Mouse (Mus musculus) mature B cell (primary cell): ENCODE measurements at regions not wholly inside any gene's neighbourhood (a gene's known extent, or its start where the extent isn't known, plus 50 kb on each side); places are given as distances from the start of the nearest gene placed in this dataset.

Experiments used
- in situ Hi-C: fragments of 300-500 bp; cut with MboI; formaldehyde crosslinking; loops from 2 replicates; pipeline ENCODE4 v1.14.3; 2019

GRCm38 (mm10) chr6:100143586-100144301, 143.5 kb downstream of the Rybp start:
- in situ Hi-C loops, result no loop called here

DNA sequence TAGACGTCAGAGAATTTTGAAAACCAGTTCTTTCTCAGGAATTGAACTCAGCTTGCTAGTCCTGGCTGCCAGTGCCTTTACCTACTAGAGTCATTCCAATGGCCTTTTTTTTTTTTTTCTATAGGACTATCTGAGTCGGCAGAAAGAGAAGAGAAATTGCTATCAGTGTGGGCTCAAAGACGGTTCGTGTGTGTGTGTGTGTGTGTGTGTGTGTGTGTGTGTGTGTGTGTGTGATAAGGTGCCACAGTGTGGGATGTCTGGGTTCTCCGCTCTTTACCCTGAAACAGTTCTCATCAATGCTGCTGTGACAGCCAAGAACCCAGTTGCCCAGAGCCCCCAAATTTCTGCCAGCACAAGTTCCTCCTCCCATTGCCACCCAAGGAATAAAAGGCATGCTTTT, 146.1 kb downstream of the Rybp start:
- in situ Hi-C loops, result no loop called here

DNA sequence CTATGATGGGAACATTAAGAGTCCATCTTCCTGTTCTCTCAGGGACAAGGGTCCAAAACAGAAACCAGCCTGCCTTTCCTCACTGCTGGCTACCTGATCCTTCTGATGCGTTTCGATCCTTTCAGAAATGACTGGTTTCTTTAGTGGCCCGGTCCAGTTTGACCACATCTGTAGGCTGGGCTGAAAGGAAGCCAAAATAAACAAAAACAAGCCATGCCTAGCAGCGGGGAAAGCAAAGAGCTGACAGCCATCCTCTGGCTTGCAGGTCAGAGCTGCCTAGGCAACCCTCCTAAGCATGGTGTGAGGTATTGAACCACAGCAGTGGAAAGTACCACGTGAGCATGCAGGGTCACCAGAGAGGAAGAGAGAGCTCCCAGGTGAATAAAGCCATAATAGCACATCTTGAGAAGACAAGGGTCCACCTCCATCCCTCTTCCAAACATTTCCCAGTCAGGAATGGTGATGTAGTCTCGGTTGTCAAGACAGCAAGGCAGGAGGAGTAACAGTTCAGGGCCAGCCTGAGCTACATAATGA, 146.6 kb downstream of the Rybp start:
- in situ Hi-C loops, result no loop called here

GRCm38 (mm10) chr6:100139809-100140208, 147.5 kb downstream of the Rybp start:
- in situ Hi-C loops, result no loop called here

- in situ Hi-C loops, result no loop called here
These were observed 148.6 kb downstream of the Rybp start for GRCm38 (mm10) chr6:100138659-100139058.

GRCm38 (mm10) chr6:100135177-100135576, 152.1 kb downstream of the Rybp start:
- in situ Hi-C loops, result no loop called here

DNA sequence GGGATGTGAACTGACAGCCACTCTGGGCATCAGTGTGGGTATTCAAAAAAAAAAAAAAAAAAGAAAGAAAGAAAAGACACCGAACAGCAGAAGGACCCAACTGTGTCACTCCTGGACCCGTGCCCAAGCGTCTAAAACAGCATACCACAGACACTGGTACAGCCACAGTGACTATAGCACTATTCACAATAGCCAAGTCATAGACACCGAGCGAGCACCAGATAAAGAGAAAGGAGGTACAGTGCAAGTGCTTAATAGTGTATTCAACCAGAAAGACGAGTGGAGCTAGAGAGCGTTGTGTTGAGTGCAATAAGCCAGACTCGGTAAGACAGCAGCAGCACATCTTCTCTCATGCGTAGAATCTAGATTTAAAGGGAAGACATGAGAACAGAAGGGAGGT, 153.3 kb downstream of the Rybp start:
- in situ Hi-C loops, result no loop called here

GRCm38 (mm10) chr6:100132916-100133600, 154.2 kb downstream of the Rybp start:
- in situ Hi-C loops, result no loop called here

- in situ Hi-C loops, result no loop called here
These were observed 159.8 kb downstream of the Rybp start for GRCm38 (mm10) chr6:100127221-100128143.

DNA sequence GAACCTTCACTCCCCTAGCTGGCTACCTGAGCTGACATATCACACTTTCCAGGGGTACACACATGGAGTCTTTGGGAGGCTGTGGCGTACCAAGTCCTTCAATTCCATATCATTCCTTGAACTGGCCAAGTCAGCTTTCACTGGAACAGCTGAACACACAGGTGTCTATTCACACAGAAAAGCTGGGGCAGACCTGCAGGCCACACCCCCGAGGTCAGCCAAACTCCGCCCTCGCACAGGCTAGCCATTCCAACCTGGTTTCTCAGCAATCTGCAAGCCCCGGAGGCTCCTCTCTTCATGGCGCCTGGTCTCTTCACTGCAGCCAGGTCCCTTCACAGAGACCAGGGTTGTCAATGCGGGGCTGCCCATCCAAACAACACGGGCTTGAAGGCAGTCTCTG, 160.5 kb downstream of the Rybp start:
- in situ Hi-C loops, result no loop called here

- in situ Hi-C loops, result no loop called here
These were observed 161.0 kb downstream of the Rybp start for GRCm38 (mm10) chr6:100126326-100126725.

GRCm38 (mm10) chr6:100121240-100121639, 166.0 kb downstream of the Rybp start:
- in situ Hi-C loops, result no loop called here

GRCm38 (mm10) chr6:100120017-100120944, 167.0 kb downstream of the Rybp start:
- in situ Hi-C loops, result no loop called here

DNA sequence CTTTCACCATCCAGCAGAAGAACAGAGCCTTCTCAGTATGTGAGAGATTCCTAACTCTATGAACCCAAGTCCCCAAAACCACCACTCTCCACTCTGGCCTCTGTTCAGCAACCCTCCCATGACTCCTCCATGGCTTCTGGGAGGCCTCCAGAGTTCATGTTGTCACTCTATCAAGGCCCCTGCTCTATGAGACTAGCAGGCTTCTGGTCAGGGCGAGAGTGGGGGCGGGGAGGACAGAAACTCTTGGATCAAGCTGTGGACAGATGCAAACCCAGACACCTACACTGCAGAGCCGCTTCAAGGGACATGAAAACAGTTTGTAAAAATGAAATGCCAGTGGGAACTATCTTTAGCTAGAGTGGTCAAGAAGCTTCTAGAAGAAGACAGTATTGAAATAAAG, 170.2 kb downstream of the Rybp start:
- in situ Hi-C loops, result no loop called here

DNA sequence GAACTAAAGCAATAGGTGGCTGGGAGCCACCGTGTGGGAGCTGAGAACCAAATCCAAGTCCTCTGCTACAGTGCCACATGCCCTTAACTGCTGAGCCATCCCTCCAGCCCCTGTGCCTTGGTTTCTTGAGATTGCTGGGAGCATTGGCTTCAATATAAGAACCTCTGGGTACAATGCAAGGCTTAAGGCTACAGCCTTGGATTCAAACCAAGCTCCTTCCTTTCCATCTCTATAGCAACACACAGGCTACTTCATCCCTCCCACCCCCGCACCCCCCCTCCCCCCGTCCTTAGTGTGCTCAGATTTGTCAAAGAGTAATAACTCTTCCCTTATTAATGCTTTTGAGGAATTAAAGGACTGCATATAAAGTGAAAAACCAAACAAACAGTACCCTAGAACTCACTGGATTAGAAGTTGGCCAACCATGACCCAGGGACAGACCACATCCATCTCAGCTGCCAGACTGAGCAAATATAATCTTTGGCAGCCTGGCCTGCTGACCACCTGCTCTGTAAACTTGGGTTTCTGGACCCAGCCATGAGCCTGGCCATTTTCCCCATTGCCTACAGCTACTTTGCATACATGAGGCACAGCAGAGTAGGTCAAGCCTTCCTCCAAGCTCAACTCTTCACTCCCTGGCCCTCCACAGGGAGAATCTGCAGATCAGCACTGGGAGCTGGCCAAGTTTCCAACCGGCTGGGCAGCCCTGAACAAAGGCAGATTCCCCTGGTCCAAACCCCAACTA, 173.7 kb downstream of the Rybp start:
- in situ Hi-C loops, result no loop called here

- in situ Hi-C loops, result no loop called here
These were observed 176.2 kb downstream of the Rybp start for GRCm38 (mm10) chr6:100110981-100111660.

DNA sequence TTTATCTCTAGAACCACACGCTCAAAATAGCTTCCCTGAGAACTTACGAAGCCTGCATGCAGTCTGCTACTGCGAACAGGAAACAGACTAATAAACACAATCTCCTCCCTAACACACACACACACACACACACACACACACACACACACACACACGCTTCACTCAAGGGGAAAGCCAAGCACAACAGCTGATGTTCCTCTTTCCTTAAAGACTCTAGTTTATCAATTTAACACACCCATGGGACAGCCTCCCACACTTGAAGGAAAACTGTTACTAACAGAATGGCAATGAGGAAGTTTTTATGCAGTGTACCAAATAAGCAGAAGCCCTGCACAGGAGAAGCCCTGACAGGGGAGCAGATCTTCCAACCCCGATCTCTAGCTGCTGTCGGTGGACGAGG, 177.3 kb downstream of the Rybp start:
- in situ Hi-C loops, result no loop called here

DNA sequence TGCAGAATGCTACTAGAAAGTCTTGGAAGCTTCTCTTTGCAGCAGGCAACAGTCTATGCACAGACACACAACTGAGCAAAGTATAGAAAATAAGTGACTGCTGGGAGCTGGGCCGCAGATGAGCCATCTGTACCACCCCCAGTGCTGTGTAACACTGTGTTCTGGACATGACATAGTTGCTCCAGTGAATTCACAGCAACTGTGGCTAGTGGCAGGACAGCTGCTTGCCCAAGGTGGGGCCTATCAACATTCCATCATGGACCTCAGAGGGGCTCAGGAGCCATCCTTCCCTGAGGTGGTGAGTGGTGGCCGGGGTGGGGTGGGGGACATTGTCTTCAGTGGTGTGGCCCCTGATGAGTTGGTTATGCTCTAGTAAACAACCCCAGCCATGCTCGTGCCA, 177.9 kb downstream of the Rybp start:
- in situ Hi-C loops, result no loop called here

- in situ Hi-C loops, result no loop called here
These were observed 179.8 kb downstream of the Rybp start for GRCm38 (mm10) chr6:100107508-100107907.

- in situ Hi-C loops, result no loop called here
These were observed 180.2 kb downstream of the Rybp start for GRCm38 (mm10) chr6:100107066-100107465.
